Mouse (Mus musculus) limb, embryonic 14.5 days (tissue): ENCODE data around the gene Fbln1. TPM values are rescaled to one million over a fixed set of nuclear protein-coding genes. Genes with fewer than 3 reads are reported as not detected.

ENCODE experiments used
- ATAC-seq: fragments of 200-750 bp; cut with Nextera tagmentation; 2 replicates; pipeline ENCODE4 v1.8.0; 2017; ENCODE audit warnings: low read depth, moderate number of reproducible peaks, moderate TSS enrichment; ENCODE audit not compliant: low FRiP score
- DNase-seq: peaks from one replicate; pipeline ENCODE4 v3.0.0-alpha.2; 2015; ENCODE audit warnings: low spot score
- H3K27ac ChIP-seq: fragments of 300-500 bp; sonication (generic); replicated peaks from 2 replicates; pipeline ENCODE4 v1.5.1; 2014; ENCODE audit warnings: low read depth, mild to moderate bottlenecking, low read length, moderate library complexity, mixed read lengths
- H3K27me3 ChIP-seq: fragments of 300-500 bp; sonication (generic); 2 replicates; pipeline ENCODE4 v1.6.1; 2014; ENCODE audit warnings: low read length, mixed read lengths; ENCODE audit not compliant: control insufficient read depth, insufficient read depth
- H3K36me3 ChIP-seq: fragments of 300-500 bp; sonication (generic); 2 replicates; pipeline ENCODE4 v1.6.1; 2014; ENCODE audit warnings: mild to moderate bottlenecking, low read length, moderate library complexity, mixed read lengths; ENCODE audit not compliant: control insufficient read depth, insufficient read depth
- H3K4me1 ChIP-seq: fragments of 300-500 bp; sonication (generic); 2 replicates; pipeline ENCODE4 v1.6.1; 2014; ENCODE audit warnings: antibody characterized with exemption, low read length, mixed read lengths; ENCODE audit not compliant: control insufficient read depth, insufficient read depth
- H3K4me2 ChIP-seq: fragments of 300-500 bp; sonication (generic); replicated peaks from 2 replicates; pipeline ENCODE4 v1.6.1; 2014; ENCODE audit warnings: low read depth, mild to moderate bottlenecking, low read length, moderate library complexity; ENCODE audit not compliant: severe bottlenecking
- H3K4me3 ChIP-seq: fragments of 300-500 bp; sonication (generic); replicated peaks from 2 replicates; pipeline ENCODE4 v1.5.1; 2014; ENCODE audit warnings: low read length
- H3K9ac ChIP-seq: fragments of 300-500 bp; sonication (generic); 2 replicates; pipeline ENCODE4 v1.6.1; 2014; ENCODE audit warnings: mild to moderate bottlenecking, low read depth, low read length, moderate library complexity; ENCODE audit not compliant: severe bottlenecking
- H3K9me3 ChIP-seq: fragments of 300-500 bp; sonication (generic); 2 replicates; pipeline ENCODE4 v1.6.1; 2016; ENCODE audit warnings: low read length; ENCODE audit not compliant: control insufficient read depth
- POLR2A ChIP-seq: fragments of 200-500 bp; IDR thresholded peaks from 2 replicates; pipeline ENCODE4 v1.8.0; 2012; ENCODE audit warnings: inconsistent platforms, mild to moderate bottlenecking, moderate library complexity, borderline replicate concordance; ENCODE audit not compliant: insufficient read depth, insufficient read length; ENCODE audit errors: extremely low read depth
- whole genome bisulfite sequencing: fragments of 180-500 bp; shearing (Covaris S2); extraction: QIAGEN DNeasy Blood & Tissue Kit; methylation state at CpG from one replicate; pipeline ENCODE4 v1.1.7; 2014; 5-methylcytosine and 5-hydroxymethylcytosine counted together
- polyA plus RNA-seq, 2 experiments: library from polyadenylated mRNA; depleted of rRNA in 1 of 2; stranded (reverse) in 1 of 2; unstranded in 1 of 2; fragments of >200 nt; fragmentation: Nextera tagmentation in 1 of 2; extraction: Ambion mirVana in 1 of 2; gene quantifications; 2 replicates each; pipeline versions ENCODE4 v1.2.1 to v1.2.3; 2012 to 2014

Fbln1 gene
- polyA plus RNA-seq, 2 experiments = 255 to 265 TPM

- ATAC-seq = no peak
- Histone ChIP-seq H3K9ac (no peak overlapping the region), H3K36me3 (no peaks in the 10 kb centered on the region), H3K4me1 (peaks cover 22% of the 10 kb centered on the region), H3K27me3 (no peaks in the 10 kb centered on the region), H3K27ac (no peak overlapping the region), H3K4me3 (no peak overlapping the region), H3K9me3 (no peaks in the 10 kb centered on the region), H3K4me2 (no peak overlapping the region)
- DNase-seq = peak; percentile 76
- 86% methylated on average over 8 of the region's 8 CpGs for WGBS
- no peak for TF ChIP-seq POLR2A
Measured at GRCm38 (mm10) chr15:85177576-85177975, 28.2 kb upstream of the Fbln1 start.

- Histone ChIP-seq H3K36me3 (no peaks in the 10 kb centered on the region), H3K4me1 (peaks cover 22% of the 10 kb centered on the region), H3K9me3 (no peaks in the 10 kb centered on the region), H3K27me3 (no peaks in the 10 kb centered on the region), H3K4me3 (no peak overlapping the region), H3K9ac (no peak overlapping the region), H3K4me2 (no peak overlapping the region), H3K27ac (no peak overlapping the region)
- DNase-seq (no peak), ATAC-seq (no peak)
- no peak for TF ChIP-seq POLR2A
- 65% methylated on average over 6 of the region's 6 CpGs for WGBS
Measured at GRCm38 (mm10) chr15:85178172-85178571, 27.6 kb upstream of the Fbln1 start.

DNA sequence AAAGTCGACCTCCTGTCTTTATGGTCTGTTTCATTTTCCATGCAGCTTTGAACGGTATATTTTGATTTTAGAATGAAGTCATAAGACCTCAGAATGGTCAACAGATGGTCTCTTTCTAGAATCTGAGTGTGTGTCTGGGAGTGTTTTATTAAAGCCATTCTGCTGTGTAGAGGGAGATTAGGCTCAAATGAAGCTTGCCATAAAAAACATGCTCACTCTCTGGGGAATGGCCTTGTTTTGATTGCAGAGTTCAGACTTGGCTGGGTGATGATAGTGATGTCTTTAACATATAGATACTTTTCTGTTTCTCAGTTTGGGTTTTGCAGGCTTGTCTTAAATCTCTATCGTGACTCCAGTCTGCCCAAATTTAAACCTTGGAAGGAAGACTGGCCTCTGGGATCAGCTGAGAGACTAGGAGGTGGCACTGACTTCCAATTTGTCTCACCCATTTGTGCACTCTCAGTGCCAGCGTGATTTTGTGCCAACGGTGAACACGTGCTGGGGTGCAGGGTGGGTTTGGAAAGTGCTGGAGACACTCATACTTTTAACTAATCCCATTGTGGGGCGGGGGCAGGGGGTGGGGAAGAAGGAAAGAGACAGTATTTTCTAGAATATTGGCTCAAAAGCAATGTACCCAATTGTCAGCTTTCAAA lies 26.1 kb upstream of the Fbln1 start:
- WGBS = 45% methylated on average over 7 of the region's 7 CpGs
- peaks cover 26% of the 10 kb centered on the region for H3K4me1 ChIP-seq
- no peak overlapping the region for H3K4me3 ChIP-seq
- DNase-seq (peak; percentile 91), ATAC-seq (peak; percentile 79)
- no peak for TF ChIP-seq POLR2A
- H3K9me3 ChIP-seq = no peaks in the 10 kb centered on the region
- H3K27ac ChIP-seq = peak overlapping the region; percentile 70
- no peaks in the 10 kb centered on the region for H3K27me3 ChIP-seq
- no peaks in the 10 kb centered on the region for H3K36me3 ChIP-seq
- H3K9ac ChIP-seq = no peak overlapping the region
- no peak overlapping the region for H3K4me2 ChIP-seq

- no peak for DNase-seq
- Histone ChIP-seq H3K27me3 (no peaks in the 10 kb centered on the region), H3K36me3 (no peaks in the 10 kb centered on the region), H3K4me1 (peaks cover 29% of the 10 kb centered on the region), H3K9ac (no peak overlapping the region), H3K27ac (peak overlapping the region; percentile 65), H3K4me3 (no peak overlapping the region), H3K4me2 (no peak overlapping the region), H3K9me3 (no peaks in the 10 kb centered on the region)
- no peak for ATAC-seq
- no peak for TF ChIP-seq POLR2A
Measured at GRCm38 (mm10) chr15:85180368-85180767, 25.4 kb upstream of the Fbln1 start.

DNA sequence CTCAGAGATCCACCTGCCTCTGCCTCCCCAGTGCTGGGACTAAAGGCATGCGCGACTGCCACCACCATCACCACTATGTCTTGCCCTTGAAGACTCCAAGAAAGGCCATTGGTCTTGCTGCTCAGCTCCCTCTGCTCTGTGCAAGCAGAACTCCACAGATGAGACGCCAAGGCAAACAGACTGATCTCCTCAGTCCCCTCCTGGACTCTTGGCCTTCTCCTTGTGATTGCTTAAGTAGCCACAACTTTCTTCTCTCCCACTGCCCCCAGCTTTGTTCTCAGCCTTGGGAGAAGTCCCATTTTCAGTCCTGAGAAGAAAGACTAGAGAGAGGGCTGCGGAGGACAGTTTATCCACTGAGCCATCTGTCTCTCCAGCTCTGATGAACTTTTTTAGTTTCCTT lies 23.7 kb upstream of the Fbln1 start:
- no peak for TF ChIP-seq POLR2A
- Histone ChIP-seq H3K9ac (no peak overlapping the region), H3K9me3 (no peaks in the 10 kb centered on the region), H3K27ac (no peak overlapping the region), H3K4me2 (no peak overlapping the region), H3K4me3 (no peak overlapping the region), H3K27me3 (no peaks in the 10 kb centered on the region), H3K36me3 (no peaks in the 10 kb centered on the region), H3K4me1 (peaks cover 35% of the 10 kb centered on the region)
- DNase-seq (no peak), ATAC-seq (no peak)
- 91% methylated on average over 4 of the region's 4 CpGs for WGBS
